Mouse (Mus musculus) lung, embryonic 16.5 days (tissue): ENCODE measurements around the gene Fam163a. TPM values are rescaled to one million over a fixed set of nuclear protein-coding genes. Genes with fewer than 3 reads are reported as not detected.
"Not testable (repeated sequence)": the region's sequence is repeated elsewhere in the genome, so short reads cannot be mapped to it uniquely, and the experiment has no call there.

ENCODE experiments used
- ATAC-seq: fragments of 200-750 bp; cut with Nextera tagmentation; 2 replicates; pipeline ENCODE4 v1.8.0; 2017; ENCODE audit warnings: low read depth, mild to moderate bottlenecking, moderate library complexity
- H3K27ac ChIP-seq: fragments of 300-500 bp; sonication (generic); 2 replicates; pipeline ENCODE4 v1.5.1; 2014; ENCODE audit warnings: mild to moderate bottlenecking, control low read depth, low read length
- H3K27me3 ChIP-seq: fragments of 300-500 bp; sonication (generic); 2 replicates; pipeline ENCODE4 v1.6.1; 2014; ENCODE audit warnings: low read depth, low read length, mixed read lengths; ENCODE audit not compliant: control insufficient read depth, insufficient read depth
- H3K36me3 ChIP-seq: fragments of 300-500 bp; sonication (generic); 2 replicates; pipeline ENCODE4 v1.6.1; 2014; ENCODE audit warnings: low read length; ENCODE audit not compliant: control insufficient read depth, insufficient read depth
- H3K4me1 ChIP-seq: fragments of 300-500 bp; sonication (generic); replicated peaks from 2 replicates; pipeline ENCODE4 v1.6.1; 2014; ENCODE audit warnings: low read length, mixed read lengths; ENCODE audit not compliant: control insufficient read depth, insufficient read depth
- H3K4me2 ChIP-seq: fragments of 300-500 bp; sonication (generic); 2 replicates; pipeline ENCODE4 v1.6.1; 2014; ENCODE audit warnings: low read depth, low read length, control low read depth
- H3K4me3 ChIP-seq: fragments of 300-500 bp; sonication (generic); 2 replicates; pipeline ENCODE4 v1.5.1; 2014; ENCODE audit warnings: mild to moderate bottlenecking, low read length, control low read depth
- H3K9ac ChIP-seq: fragments of 300-500 bp; sonication (generic); 2 replicates; pipeline ENCODE4 v1.6.1; 2014; ENCODE audit warnings: low read length, control low read depth
- H3K9me3 ChIP-seq: fragments of 300-500 bp; sonication (generic); 2 replicates; pipeline ENCODE4 v1.6.1; 2016; ENCODE audit warnings: low read length; ENCODE audit not compliant: control insufficient read depth
- WGBS: fragments of 180-500 bp; shearing (Covaris S2); extraction: QIAGEN DNeasy Blood & Tissue Kit; methylation state at CpG from one replicate; pipeline ENCODE4 v1.1.7; 2014; 5-methylcytosine and 5-hydroxymethylcytosine counted together
- polyA plus RNA-seq: library from polyadenylated mRNA; unstranded; fragments of >200 nt; fragmentation: Nextera tagmentation; extraction: Ambion mirVana; gene quantifications from 2 replicates; pipeline ENCODE4 v1.2.1, GENCODE M21; 2015

The Fam163a gene
- polyA plus RNA-seq: 0.41 and 0.54 TPM in 2 replicates

GRCm38 (mm10) chr1:156204656-156205131 is at the start of gene Fam163a:
Fam163a (minus strand) TSS chr1:156205026.
- 0 out of 2 replicates have a peak, but pooled peaks cover 4% of the 10 kb centered on the region for H3K9me3 ChIP-seq
- ATAC-seq: peak; percentile 63
- peaks cover 44% of the 10 kb centered on the region for H3K27me3 ChIP-seq
- H3K4me2 ChIP-seq: peak within 1 kb of the TSS; percentile 77
- H3K36me3 ChIP-seq: no peaks in the 10 kb centered on the region
- peak within 1 kb of the TSS; percentile 49 for H3K4me3 ChIP-seq
- WGBS: under 1% methylated on average over 39 of the region's 44 CpGs
- H3K4me1 ChIP-seq: peaks cover 14% of the 10 kb centered on the region
- no peak within 1 kb of the TSS for H3K27ac ChIP-seq
- peak within 1 kb of the TSS; percentile 52 for H3K9ac ChIP-seq

GRCm38 (mm10) chr1:156251096-156251495 is 46.3 kb upstream of the Fam163a start:
- not testable (repeated sequence) for H3K27ac ChIP-seq, H3K9ac ChIP-seq, H3K9me3 ChIP-seq, H3K4me3 ChIP-seq, H3K27me3 ChIP-seq, H3K36me3 ChIP-seq, H3K4me2 ChIP-seq, ATAC-seq, H3K4me1 ChIP-seq
- WGBS: 70% methylated on average over 4 of the region's 4 CpGs

- no peak overlapping the region for H3K9ac ChIP-seq
- no peaks in the 10 kb centered on the region for H3K4me1 ChIP-seq
- no peaks in the 10 kb centered on the region for H3K36me3 ChIP-seq
- no peak for ATAC-seq
- no peak overlapping the region for H3K4me2 ChIP-seq
- H3K27ac ChIP-seq: no peak overlapping the region
- WGBS: 48% methylated on average over 3 of the region's 3 CpGs
- no peak overlapping the region for H3K4me3 ChIP-seq
- H3K9me3 ChIP-seq: no peaks in the 10 kb centered on the region
- no peaks in the 10 kb centered on the region for H3K27me3 ChIP-seq
Measured at GRCm38 (mm10) chr1:156247893-156248292, 43.1 kb upstream of the Fam163a start.

- Histone ChIP-seq H3K9me3 (no peaks in the 10 kb centered on the region), H3K36me3 (no peaks in the 10 kb centered on the region), H3K4me2 (no peak overlapping the region), H3K27ac (no peak overlapping the region), H3K4me1 (no peaks in the 10 kb centered on the region), H3K9ac (no peak overlapping the region), H3K27me3 (no peaks in the 10 kb centered on the region), H3K4me3 (no peak overlapping the region)
- 7% methylated on average over 14 of the region's 14 CpGs for WGBS
- peak; percentile 49; the same call in 1 of the 2 replicates for ATAC-seq
Measured at GRCm38 (mm10) chr1:156241713-156242348, 37.0 kb upstream of the Fam163a start.

- H3K4me2 ChIP-seq: no peak overlapping the region
- H3K27ac ChIP-seq: no peak overlapping the region
- H3K4me1 ChIP-seq: no peaks in the 10 kb centered on the region
- H3K36me3 ChIP-seq: no peaks in the 10 kb centered on the region
- H3K27me3 ChIP-seq: no peaks in the 10 kb centered on the region
- ATAC-seq: no peak; the same call in 1 of the 2 replicates
- no peaks in the 10 kb centered on the region for H3K9me3 ChIP-seq
- 38% methylated on average over 2 of the region's 2 CpGs for WGBS
- no peak overlapping the region for H3K4me3 ChIP-seq
- H3K9ac ChIP-seq: no peak overlapping the region
Measured at GRCm38 (mm10) chr1:156241035-156241434, 36.2 kb upstream of the Fam163a start.

GRCm38 (mm10) chr1:156231122-156231521 is 26.3 kb upstream of the Fam163a start:
- Histone ChIP-seq H3K4me1 (peaks cover 10% of the 10 kb centered on the region), H3K4me3 (no peak overlapping the region), H3K9ac (no peak overlapping the region), H3K27me3 (no peaks in the 10 kb centered on the region), H3K4me2 (no peak overlapping the region), H3K36me3 (no peaks in the 10 kb centered on the region), H3K9me3 (no peaks in the 10 kb centered on the region), H3K27ac (no peak overlapping the region)
- no peak for ATAC-seq
- whole genome bisulfite sequencing: 86% methylated on average over 6 of the region's 6 CpGs

GRCm38 (mm10) chr1:156230339-156231089 is 25.7 kb upstream of the Fam163a start:
- Histone ChIP-seq H3K36me3 (no peaks in the 10 kb centered on the region), H3K4me1 (peaks cover 10% of the 10 kb centered on the region), H3K9me3 (no peaks in the 10 kb centered on the region), H3K27me3 (no peaks in the 10 kb centered on the region), H3K4me3 (no peak overlapping the region), H3K4me2 (no peak overlapping the region), H3K27ac (no peak overlapping the region), H3K9ac (0 out of 2 replicates have a peak overlapping the region, but pooled peaks have one; percentile 3)
- peak; percentile 66 for ATAC-seq
- 24% methylated on average over 9 of the region's 9 CpGs for WGBS

GRCm38 (mm10) chr1:156229448-156229847 is 24.6 kb upstream of the Fam163a start:
- peak; percentile 31; the same call in 1 of the 2 replicates for ATAC-seq
- H3K4me3 ChIP-seq: no peak overlapping the region
- no peak overlapping the region for H3K27ac ChIP-seq
- WGBS: 21% methylated on average over 7 of the region's 7 CpGs
- H3K27me3 ChIP-seq: no peaks in the 10 kb centered on the region
- no peaks in the 10 kb centered on the region for H3K9me3 ChIP-seq
- peaks cover 10% of the 10 kb centered on the region for H3K4me1 ChIP-seq
- H3K36me3 ChIP-seq: no peaks in the 10 kb centered on the region
- no peak overlapping the region for H3K9ac ChIP-seq
- no peak overlapping the region for H3K4me2 ChIP-seq

GRCm38 (mm10) chr1:156228728-156229127 is 23.9 kb upstream of the Fam163a start:
- Histone ChIP-seq H3K27me3 (no peaks in the 10 kb centered on the region), H3K9ac (no peak overlapping the region), H3K4me3 (no peak overlapping the region), H3K4me1 (peaks cover 10% of the 10 kb centered on the region), H3K9me3 (no peaks in the 10 kb centered on the region), H3K36me3 (no peaks in the 10 kb centered on the region), H3K27ac (no peak overlapping the region), H3K4me2 (no peak overlapping the region)
- no peak for ATAC-seq
- 62% methylated on average over 4 of the region's 4 CpGs for WGBS
